Mouse (Mus musculus): ENCODE measurements around the gene Tubg1.
"Not testable (repeated sequence)": the region's sequence is repeated elsewhere in the genome, so short reads cannot be mapped to it uniquely, and the experiment has no call there.

Tubg1 gene

DNA sequence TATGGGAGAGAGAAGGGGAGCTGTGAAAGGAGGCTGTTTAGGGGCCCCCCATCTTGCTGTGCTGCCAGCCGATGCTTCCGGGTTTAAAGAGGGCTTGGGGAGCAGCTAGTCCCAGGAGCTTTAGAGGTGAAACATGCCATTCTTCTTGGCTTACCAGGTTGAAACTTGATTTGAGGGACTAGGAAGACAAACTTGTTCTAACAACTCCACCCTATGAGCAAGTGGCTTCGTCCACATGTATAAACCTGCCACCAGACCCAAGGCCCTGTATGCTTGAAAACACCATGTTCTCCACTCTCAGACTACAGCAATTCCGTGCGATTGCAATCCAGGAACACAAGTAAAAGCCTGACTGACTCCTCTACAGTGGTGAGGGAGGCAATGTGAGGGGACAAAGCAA lies 16.7 kb upstream of the Tubg1 start:
- DNase-seq = no peak

DNA sequence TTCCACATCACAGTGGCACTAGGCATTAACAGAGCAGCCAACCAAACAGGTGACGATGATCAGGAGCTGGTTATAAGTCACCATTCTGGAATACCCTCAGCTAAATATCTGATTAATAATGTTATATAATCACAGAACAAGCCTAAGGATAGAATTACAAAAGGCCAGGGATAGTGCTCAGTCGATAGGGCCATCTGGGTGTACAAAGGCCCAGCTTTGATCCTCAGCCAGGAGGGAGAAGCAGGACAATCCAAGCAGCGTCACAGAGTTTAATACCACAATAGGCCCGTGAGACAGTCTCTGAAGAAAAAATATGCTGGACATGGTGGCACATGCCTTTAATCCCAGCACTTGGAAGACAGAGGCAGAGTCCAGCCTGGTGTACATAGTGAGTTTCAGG lies 10.4 kb upstream of the Tubg1 start:
- no peak for DNase-seq

- DNase-seq = no peak
These were observed 9.0 kb upstream of the Tubg1 start for GRCm38 (mm10) chr11:101110708-101111107.

DNA sequence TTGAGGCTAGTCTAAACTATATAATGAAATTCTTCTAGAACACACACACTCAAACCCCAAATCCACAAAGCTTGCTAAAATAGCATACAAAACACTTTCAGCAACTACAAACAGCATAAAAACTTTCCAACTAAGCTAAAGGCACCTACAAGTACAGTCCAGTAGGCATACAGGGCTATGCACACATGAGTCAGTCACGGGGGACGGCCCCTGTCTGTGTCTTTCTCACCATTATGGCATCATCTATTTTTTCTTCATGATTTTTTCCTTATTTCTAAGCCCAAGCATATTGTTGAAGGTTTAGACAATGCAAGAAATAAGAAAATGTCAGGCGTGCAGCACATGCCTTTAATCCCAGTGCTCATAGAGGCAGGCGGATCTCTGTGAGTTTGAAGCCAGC lies 8.6 kb upstream of the Tubg1 start:
- DNase-seq = no peak

DNA sequence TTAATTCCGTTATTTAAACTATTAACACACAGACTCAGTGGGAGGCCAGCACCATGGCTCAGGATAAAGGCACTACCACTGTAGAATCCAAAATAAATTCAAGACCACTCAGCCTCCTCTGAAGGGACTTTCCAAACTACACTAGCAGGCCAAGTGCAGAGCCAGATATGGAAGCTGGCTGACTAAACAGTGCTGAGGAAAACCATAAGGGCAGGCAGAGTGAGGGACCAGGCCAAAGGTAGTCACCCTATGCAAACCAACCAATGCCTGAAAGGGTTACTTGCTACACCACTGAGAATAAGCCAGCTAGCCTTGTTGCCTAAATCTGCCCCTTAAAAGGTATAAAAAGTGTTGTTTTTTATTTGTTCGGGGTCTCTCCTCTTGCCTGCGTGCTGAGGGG lies 7.6 kb upstream of the Tubg1 start:
- no peak for DNase-seq

DNA sequence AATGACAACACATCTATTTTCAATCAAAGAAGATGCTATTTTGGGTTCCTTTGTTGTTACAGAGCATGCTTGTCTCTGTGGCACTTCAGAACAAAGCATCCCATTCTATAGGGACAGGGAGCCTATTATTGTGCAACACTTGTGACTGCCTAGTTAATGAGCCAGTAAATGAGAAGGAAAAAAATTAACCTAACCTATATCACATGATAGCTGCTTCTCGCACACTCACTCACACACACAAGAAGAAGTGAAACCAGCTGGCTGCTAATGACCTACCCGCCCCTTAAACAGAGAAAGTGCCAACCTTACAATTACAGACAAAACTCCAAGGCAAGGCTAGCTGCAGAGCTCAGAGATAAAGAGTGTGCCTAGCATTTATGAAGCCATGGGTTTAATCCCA lies 4.2 kb upstream of the Tubg1 start:
- no peak for DNase-seq

- no peak for DNase-seq
These were observed 1.6 kb upstream of the Tubg1 start for GRCm38 (mm10) chr11:101118105-101118504.

GRCm38 (mm10) chr11:101119131-101119760 lies 492 bp upstream of the Tubg1 start:
- no peak for DNase-seq

- DNase-seq = peak; percentile 56
These were observed 929 bp downstream of the Tubg1 start for GRCm38 (mm10) chr11:101120545-101121188.

GRCm38 (mm10) chr11:101124494-101124893 lies 4.8 kb downstream of the Tubg1 start:
- DNase-seq = not testable (repeated sequence)

- peak; percentile 58 for DNase-seq
These were observed 5.3 kb downstream of the Tubg1 start for GRCm38 (mm10) chr11:101125008-101125407.

DNA sequence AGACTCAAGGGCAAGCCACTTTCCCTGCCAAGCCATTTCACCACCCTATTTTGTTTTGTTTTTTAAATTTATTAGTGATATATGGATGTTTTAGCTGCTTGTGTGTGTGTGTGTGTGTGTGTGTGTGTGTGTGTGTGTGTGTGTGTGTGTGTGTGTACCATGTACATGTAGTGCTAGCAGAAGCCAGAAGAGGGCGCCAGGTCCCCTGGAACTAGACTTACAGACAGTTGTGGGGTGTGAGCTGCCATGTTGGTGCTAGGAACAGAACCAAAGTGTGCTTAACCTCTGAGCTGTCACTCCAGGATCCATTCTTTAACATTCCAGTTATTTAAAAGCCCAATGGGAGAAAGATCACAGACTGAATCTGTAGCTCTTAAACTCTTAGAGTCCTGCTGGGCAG lies 7.3 kb downstream of the Tubg1 start:
- DNase-seq = no peak

DNA sequence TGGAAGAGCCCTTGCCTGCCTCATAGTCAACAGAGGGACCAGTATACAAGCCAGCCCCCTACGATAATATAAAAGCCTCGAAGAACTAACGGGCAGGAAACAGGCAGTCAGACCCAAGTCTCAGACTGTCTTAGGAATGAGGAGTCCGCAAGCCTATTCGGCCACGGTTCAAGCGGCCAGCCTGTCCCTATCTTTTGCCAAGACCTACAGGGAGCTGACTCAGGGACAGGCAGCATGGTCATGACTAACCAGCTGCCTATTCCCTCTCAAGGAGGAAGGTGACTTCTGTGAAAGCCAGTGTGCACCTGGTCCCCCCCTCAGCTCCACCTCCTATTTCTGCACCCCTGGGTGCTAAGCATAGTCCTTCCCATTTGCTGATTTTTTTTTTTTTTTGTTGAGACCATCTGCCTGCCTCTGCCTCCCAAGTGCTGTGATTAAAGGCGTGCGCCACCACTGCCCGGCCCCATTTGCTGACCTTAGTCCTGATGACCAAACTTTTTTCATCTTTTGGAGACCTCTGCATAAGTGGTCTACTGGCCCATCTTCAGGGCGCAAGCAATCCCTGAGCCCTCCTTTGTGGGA lies 9.3 kb downstream of the Tubg1 start:
- peak; percentile 90 for DNase-seq

DNA sequence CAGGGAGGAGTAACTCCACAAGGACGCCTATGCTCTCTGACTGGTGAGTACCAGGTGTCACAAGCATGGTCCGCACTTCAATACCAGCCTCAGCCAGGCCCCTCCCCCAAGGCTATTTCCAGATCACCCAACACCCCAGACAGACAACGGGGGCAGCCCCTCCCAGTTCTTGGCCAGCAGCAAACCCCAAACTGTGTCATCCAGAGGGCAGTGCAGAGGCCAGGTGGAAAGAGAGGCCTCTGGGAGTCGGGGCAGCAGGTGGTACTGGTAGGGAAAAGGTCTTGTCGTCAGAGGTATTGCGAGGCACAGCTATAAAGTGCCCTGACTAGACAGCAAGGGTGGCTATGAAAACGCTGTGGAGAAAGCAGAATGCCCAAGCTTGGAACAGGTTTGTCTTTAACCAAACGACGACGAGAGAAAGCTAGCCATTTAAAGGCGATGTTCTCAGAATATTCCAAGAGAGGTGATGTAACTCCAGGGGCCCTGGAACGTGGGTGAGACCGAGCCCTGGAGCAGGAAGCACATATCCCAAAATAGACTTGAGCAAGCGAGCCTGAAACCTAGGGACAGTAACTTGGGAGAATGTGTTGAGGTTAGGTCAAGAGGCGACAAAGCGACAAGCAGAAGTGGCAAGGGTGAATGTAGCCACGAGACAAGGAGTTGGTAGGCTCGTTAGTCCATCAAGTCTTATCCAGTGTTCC lies 10.5 kb downstream of the Tubg1 start:
- DNase-seq = peak; percentile 76

DNA sequence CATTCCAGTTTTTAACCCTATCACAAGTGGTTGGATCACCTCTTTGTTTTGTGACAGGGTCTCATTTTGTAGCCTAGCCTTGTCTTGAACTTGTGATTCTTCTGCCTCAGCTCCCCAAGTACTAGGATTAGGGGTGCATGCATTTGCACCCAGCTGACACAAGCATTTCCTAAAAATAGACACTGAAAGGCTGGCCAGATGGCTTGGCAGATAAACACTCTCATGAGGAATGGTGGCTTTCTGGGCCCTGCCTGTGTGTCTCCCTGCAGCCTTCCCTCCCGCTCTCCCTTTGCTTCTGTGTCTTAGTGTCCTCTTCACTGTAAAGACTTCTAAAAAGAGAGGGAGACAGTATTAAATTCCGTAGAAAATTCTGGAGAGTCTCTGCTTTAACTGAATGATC lies 11.4 kb downstream of the Tubg1 start:
- peak; percentile 81 for DNase-seq

- peak; percentile 57 for DNase-seq
These were observed 12.0 kb downstream of the Tubg1 start for GRCm38 (mm10) chr11:101131701-101132100.

- DNase-seq = peak; percentile 28
These were observed 13.3 kb downstream of the Tubg1 start for GRCm38 (mm10) chr11:101133037-101133436.

DNA sequence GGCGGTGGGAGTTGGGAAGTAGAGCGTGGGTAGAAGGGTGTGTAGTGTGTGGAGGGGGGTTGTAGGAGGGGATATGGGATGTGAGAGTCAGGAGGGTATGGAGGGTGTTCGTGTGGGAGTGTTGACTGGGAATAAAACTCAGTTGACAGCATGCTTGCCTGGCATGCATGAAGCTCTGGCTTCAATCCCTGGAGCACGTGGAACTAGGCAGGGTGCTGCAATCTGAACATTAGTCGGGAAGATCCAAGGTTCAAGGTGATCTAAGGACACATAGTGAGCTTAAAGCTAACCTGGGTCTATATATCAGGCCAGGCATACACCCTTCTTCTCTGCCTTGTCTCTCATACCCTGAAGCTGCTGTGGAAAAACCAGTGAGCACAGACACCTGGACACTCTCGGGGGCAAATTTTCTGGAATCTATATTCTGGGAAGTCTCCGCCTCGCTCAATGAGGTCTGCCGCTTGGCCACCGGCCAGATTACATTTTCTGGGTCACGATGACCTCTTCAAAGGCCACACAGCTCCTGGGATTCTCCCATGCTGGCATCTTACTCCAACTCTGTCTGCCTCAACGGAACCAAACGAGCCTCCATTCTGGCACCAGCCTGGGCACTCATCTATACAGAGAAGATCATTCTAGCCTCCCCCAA lies 14.6 kb downstream of the Tubg1 start:
- DNase-seq = peak; percentile 62

DNA sequence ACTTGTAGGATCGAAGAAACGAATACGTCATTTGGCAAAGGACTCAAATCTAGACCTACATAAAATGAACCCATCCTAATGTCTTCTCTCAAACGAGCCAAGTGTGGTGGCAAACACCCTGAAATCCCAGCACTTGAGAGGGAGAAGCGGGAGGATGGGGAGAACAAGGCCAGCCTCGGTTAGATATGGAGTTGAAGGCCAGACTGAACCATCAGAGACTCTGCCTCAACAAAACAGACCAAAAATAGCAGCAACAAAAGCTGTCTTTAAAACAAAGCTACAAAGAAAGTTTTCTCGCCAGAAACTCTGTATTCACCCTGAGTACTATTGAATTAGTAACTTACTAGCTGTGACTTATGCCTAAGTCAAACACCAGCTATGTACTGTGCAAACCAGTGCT lies 17.3 kb downstream of the Tubg1 start:
- DNase-seq = no peak

GRCm38 (mm10) chr11:101138536-101139181 lies 18.9 kb downstream of the Tubg1 start:
- DNase-seq = peak; percentile 44

- DNase-seq = peak; percentile 53
These were observed 20.6 kb downstream of the Tubg1 start for GRCm38 (mm10) chr11:101140164-101140819.

- DNase-seq = no peak
These were observed 21.4 kb downstream of the Tubg1 start for GRCm38 (mm10) chr11:101141088-101141487.
